Mouse (Mus musculus) C3H10T1/2 (cell line): ENCODE measurements around the gene Hyal2. TPM values are rescaled to one million over a fixed set of nuclear protein-coding genes. Genes with fewer than 3 reads are reported as not detected.

Source experiments
- polyA plus RNA-seq, 2 experiments: library from polyadenylated mRNA; unstranded; fragments of >200 nt; fragmentation: generic; extraction: Trizol; gene quantifications; one replicate each; pipeline ENCODE4 v1.2.1; 2012; ENCODE audit warnings: missing spikeins in 2 of 2

Hyal2 gene
- 10 to 100 TPM; 21.8 to 40.8 TPM for polyA plus RNA-seq

GRCm38 (mm10) chr9:107567702-107568319, at the start of gene Hyal2:
Hyal2 (plus strand) TSS chr9:107567945.

GRCm38 (mm10) chr9:107533791-107534407, 33.8 kb upstream of the Hyal2 start, which contains the start of gene Tmem115:
Tmem115 (plus strand) TSS chr9:107533945.

GRCm38 (mm10) chr9:107541474-107542351, 26.0 kb upstream of the Hyal2 start, which contains the start of the genes Cyb561d2 and Nprl2:
Cyb561d2 (minus strand) TSS chr9:107542193.
Nprl2 (plus strand) TSS chr9:107542226.

GRCm38 (mm10) chr9:107547026-107547425, 20.7 kb upstream of the Hyal2 start, which contains the start of gene Zmynd10:
Zmynd10 (plus strand) TSS chr9:107547298.

GRCm38 (mm10) chr9:107551117-107551889, 16.4 kb upstream of the Hyal2 start, which contains the start of gene Rassf1:
Rassf1 (plus strand) TSS chr9:107551555.

GRCm38 (mm10) chr9:107563029-107563581, 4.6 kb upstream of the Hyal2 start, which contains the start of gene Tusc2:
Tusc2 (plus strand) TSS chr9:107563255.

GRCm38 (mm10) chr9:107576357-107577107, 8.8 kb downstream of the Hyal2 start, which contains the start of gene Hyal1:
Hyal1 (plus strand) TSS chr9:107576927.

GRCm38 (mm10) chr9:107578587-107578986, 10.8 kb downstream of the Hyal2 start, which contains the start of gene Naa80:
Naa80 (plus strand) TSS chr9:107578887.

GRCm38 (mm10) chr9:107580501-107581317, 13.0 kb downstream of the Hyal2 start, which contains the start of gene Hyal3:
Hyal3 (plus strand) TSS chr9:107580818.

GRCm38 (mm10) chr9:107586974-107587832, 19.5 kb downstream of the Hyal2 start, which contains the start of gene Ifrd2:
Ifrd2 (plus strand) TSS chr9:107587642.

GRCm38 (mm10) chr9:107608741-107609432, 41.1 kb downstream of the Hyal2 start, which contains the start of gene Sema3b:
Sema3b (minus strand) TSS chr9:107609229.

Other genes with a start within 250 kb of the Hyal2 start
- 1 to 10 TPM; 5.8 to 8.9 TPM for gene Hemk1, start 229.6 kb upstream of the Hyal2 start, polyA plus RNA-seq
- gene 6430571L13Rik, start 227.3 kb upstream of the Hyal2 start, polyA plus RNA-seq, result under 1 TPM; 0.08 to 0.24 TPM
- not detected for gene Cacna2d2, start 168.3 kb upstream of the Hyal2 start, polyA plus RNA-seq
- 10 to 100 TPM; 32.7 to 48.9 TPM for gene Tmem115, start 34.0 kb upstream of the Hyal2 start, polyA plus RNA-seq
- gene Cyb561d2, start 25.8 kb upstream of the Hyal2 start, polyA plus RNA-seq, result 10 to 100 TPM; 29.6 to 37.6 TPM
- gene Nprl2, start 25.7 kb upstream of the Hyal2 start, polyA plus RNA-seq, result 10 to 100 TPM in 1 of 2 experiments, 1 to 10 TPM in 1; 9.4 to 26.1 TPM
- 1 to 10 TPM in 1 of 2 experiments, under 1 TPM in 1; 0.35 to 1.9 TPM for gene Zmynd10, start 20.6 kb upstream of the Hyal2 start, polyA plus RNA-seq
- 10 to 100 TPM in 1 of 2 experiments, 1 to 10 TPM in 1; 5.5 to 34.0 TPM for gene Rassf1, start 16.4 kb upstream of the Hyal2 start, polyA plus RNA-seq
- gene Tusc2, start 4.7 kb upstream of the Hyal2 start, polyA plus RNA-seq, result 10 to 100 TPM; 17.5 to 22.1 TPM
- gene Hyal1, start 9.0 kb downstream of the Hyal2 start, polyA plus RNA-seq, result 1 to 10 TPM; 1.3 to 6.7 TPM
- gene Naa80, start 10.9 kb downstream of the Hyal2 start, polyA plus RNA-seq, result 10 to 100 TPM; 12.6 to 25.8 TPM
- gene Hyal3, start 12.9 kb downstream of the Hyal2 start, polyA plus RNA-seq, result under 1 TPM; 0.06 to 0.94 TPM
- 10 to 100 TPM; 11.2 to 50.5 TPM for gene Ifrd2, start 19.7 kb downstream of the Hyal2 start, polyA plus RNA-seq
- gene Sema3b, start 41.3 kb downstream of the Hyal2 start, polyA plus RNA-seq, result 10 to 100 TPM in 1 of 2 experiments, under 1 TPM in 1; 0.61 to 22.1 TPM
- 100 to 1,000 TPM; 445 to 604 TPM for gene Gnai2, start 67.4 kb downstream of the Hyal2 start, polyA plus RNA-seq
- under 1 TPM; 0.01 to 0.11 TPM for gene Slc38a3, start 101.6 kb downstream of the Hyal2 start, polyA plus RNA-seq
- under 1 TPM; 0.19 to 0.22 TPM for gene Gnat1, start 111.8 kb downstream of the Hyal2 start, polyA plus RNA-seq
- gene Sema3f, start 142.5 kb downstream of the Hyal2 start, polyA plus RNA-seq, result 10 to 100 TPM in 1 of 2 experiments, 1 to 10 TPM in 1; 8.5 to 52.4 TPM
- gene Rbm5, start 203.1 kb downstream of the Hyal2 start, polyA plus RNA-seq, result 10 to 100 TPM in 1 of 2 experiments, 1 to 10 TPM in 1; 5.9 to 52.6 TPM